Mouse (Mus musculus): ENCODE data around the gene Stambp. TPM values are rescaled to one million over a fixed set of nuclear protein-coding genes. Genes with fewer than 3 reads are reported as not detected.

The Stambp gene
- polyA plus RNA-seq, 1 experiment: 14.6 TPM

- Histone ChIP-seq H3K4me3 (replicated peaks; ENCODE audit: control insufficient read depth, low read depth, low read length) (no peak overlapping the region), H3K27ac (ENCODE audit: control insufficient read depth, insufficient read depth, low read depth, low read length, poor library complexity) (no peak overlapping the region), H3K4me1 (ENCODE audit: control insufficient read depth, insufficient read depth, low read length) (no peaks in the 10 kb centered on the region)
- no peak for TF ChIP-seq POLR2A (IDR thresholded peaks at IDR 0.05; ENCODE audit: borderline replicate concordance, control insufficient read depth, low read depth, low read length)
- TF ChIP-seq CTCF (IDR thresholded peaks at IDR 0.05; ENCODE audit: control insufficient read depth, insufficient read depth, low read length): no peak
- 65% methylated on average over 6 of the region's 6 CpGs for WGBS
Observed at GRCm38 (mm10) chr6:83521784-83522183, 50.7 kb downstream of the Stambp start.

GRCm38 (mm10) chr6:83518637-83519036 is 53.9 kb downstream of the Stambp start:
- Histone ChIP-seq H3K27ac (ENCODE audit: control insufficient read depth, insufficient read depth, low read depth, low read length, poor library complexity) (no peak overlapping the region), H3K4me3 (replicated peaks; ENCODE audit: control insufficient read depth, low read depth, low read length) (no peak overlapping the region), H3K4me1 (ENCODE audit: control insufficient read depth, insufficient read depth, low read length) (no peaks in the 10 kb centered on the region)
- TF ChIP-seq POLR2A (IDR thresholded peaks at IDR 0.05; ENCODE audit: borderline replicate concordance, control insufficient read depth, low read depth, low read length) (no peak), CTCF (IDR thresholded peaks at IDR 0.05; ENCODE audit: control insufficient read depth, insufficient read depth, low read length) (no peak)
- WGBS: 39% methylated on average over 3 of the region's 3 CpGs

GRCm38 (mm10) chr6:83515172-83515571 is 57.4 kb downstream of the Stambp start:
- no peak for TF ChIP-seq CTCF (IDR thresholded peaks at IDR 0.05; ENCODE audit: control insufficient read depth, insufficient read depth, low read length)
- no peak for TF ChIP-seq POLR2A (IDR thresholded peaks at IDR 0.05; ENCODE audit: borderline replicate concordance, control insufficient read depth, low read depth, low read length)
- H3K27ac ChIP-seq (ENCODE audit: control insufficient read depth, insufficient read depth, low read depth, low read length, poor library complexity): no peak overlapping the region
- WGBS: 80% methylated on average over 3 of the region's 3 CpGs
- H3K4me3 ChIP-seq (replicated peaks; ENCODE audit: control insufficient read depth, low read depth, low read length): no peak overlapping the region
- H3K4me1 ChIP-seq (ENCODE audit: control insufficient read depth, insufficient read depth, low read length): no peaks in the 10 kb centered on the region

- H3K27ac ChIP-seq (ENCODE audit: control insufficient read depth, insufficient read depth, low read depth, low read length, poor library complexity): no peak overlapping the region
- WGBS: 5% methylated on average over 1 of the region's 1 CpGs
- H3K4me3 ChIP-seq (replicated peaks; ENCODE audit: control insufficient read depth, low read depth, low read length): no peak overlapping the region
- TF ChIP-seq POLR2A (IDR thresholded peaks at IDR 0.05; ENCODE audit: borderline replicate concordance, control insufficient read depth, low read depth, low read length) (no peak), CTCF (IDR thresholded peaks at IDR 0.05; ENCODE audit: control insufficient read depth, insufficient read depth, low read length) (peak; percentile 74)
- H3K4me1 ChIP-seq (ENCODE audit: control insufficient read depth, insufficient read depth, low read length): no peaks in the 10 kb centered on the region
Observed at GRCm38 (mm10) chr6:83512495-83512894, 60.0 kb downstream of the Stambp start.

GRCm38 (mm10) chr6:83510210-83510609 is 62.3 kb downstream of the Stambp start:
- H3K27ac ChIP-seq (ENCODE audit: control insufficient read depth, insufficient read depth, low read depth, low read length, poor library complexity): no peak overlapping the region
- WGBS: 61% methylated on average over 2 of the region's 2 CpGs
- peaks cover under 1% of the 10 kb centered on the region for H3K4me1 ChIP-seq (ENCODE audit: control insufficient read depth, insufficient read depth, low read length)
- TF ChIP-seq POLR2A (IDR thresholded peaks at IDR 0.05; ENCODE audit: borderline replicate concordance, control insufficient read depth, low read depth, low read length) (no peak), CTCF (IDR thresholded peaks at IDR 0.05; ENCODE audit: control insufficient read depth, insufficient read depth, low read length) (peak; percentile 30; the same call in 1 of the 2 replicates)
- no peak overlapping the region for H3K4me3 ChIP-seq (replicated peaks; ENCODE audit: control insufficient read depth, low read depth, low read length)

- Histone ChIP-seq H3K4me1 (ENCODE audit: control insufficient read depth, insufficient read depth, low read length) (peaks cover 2% of the 10 kb centered on the region), H3K27ac (ENCODE audit: control insufficient read depth, insufficient read depth, low read depth, low read length, poor library complexity) (no peak overlapping the region), H3K4me3 (replicated peaks; ENCODE audit: control insufficient read depth, low read depth, low read length) (no peak overlapping the region)
- 80% methylated on average over 8 of the region's 8 CpGs for WGBS
- TF ChIP-seq POLR2A (IDR thresholded peaks at IDR 0.05; ENCODE audit: borderline replicate concordance, control insufficient read depth, low read depth, low read length): no peak
Observed at GRCm38 (mm10) chr6:83509442-83509841, 63.1 kb downstream of the Stambp start.

- WGBS: 16% methylated on average over 6 of the region's 6 CpGs
- peak overlapping the region; percentile 43 for H3K4me3 ChIP-seq (replicated peaks; ENCODE audit: control insufficient read depth, low read depth, low read length)
Observed at GRCm38 (mm10) chr6:83507168-83507546, 65.4 kb downstream of the Stambp start.

GRCm38 (mm10) chr6:83506258-83507167 is 66.0 kb downstream of the Stambp start, which contains the start of gene Dguok:
Gene Dguok, minus strand, starts transcription at chr6:83506969.
- TF ChIP-seq POLR2A (IDR thresholded peaks at IDR 0.05; ENCODE audit: borderline replicate concordance, control insufficient read depth, low read depth, low read length) (peak; percentile 92), CTCF (IDR thresholded peaks at IDR 0.05; ENCODE audit: control insufficient read depth, insufficient read depth, low read length) (peak; percentile 18; the same call in 1 of the 2 replicates)
- peak within 1 kb of the TSS; percentile 84 for H3K4me3 ChIP-seq (replicated peaks; ENCODE audit: control insufficient read depth, low read depth, low read length)
- H3K4me1 ChIP-seq (ENCODE audit: control insufficient read depth, insufficient read depth, low read length): peaks cover 6% of the 10 kb centered on the region
- WGBS: under 1% methylated on average over 54 of the region's 54 CpGs
- peak within 1 kb of the TSS; percentile 95 for H3K27ac ChIP-seq (ENCODE audit: control insufficient read depth, insufficient read depth, low read depth, low read length, poor library complexity)

More at GRCm38 (mm10) chr6:83507168-83507546, 65.4 kb downstream of the Stambp start:
- peak overlapping the region; percentile 95; the same call in 1 of the 2 replicates for H3K27ac ChIP-seq (ENCODE audit: control insufficient read depth, insufficient read depth, low read depth, low read length, poor library complexity)
- peaks cover 6% of the 10 kb centered on the region for H3K4me1 ChIP-seq (ENCODE audit: control insufficient read depth, insufficient read depth, low read length)
- no peak for TF ChIP-seq CTCF (IDR thresholded peaks at IDR 0.05; ENCODE audit: control insufficient read depth, insufficient read depth, low read length)
- no peak for TF ChIP-seq POLR2A (IDR thresholded peaks at IDR 0.05; ENCODE audit: borderline replicate concordance, control insufficient read depth, low read depth, low read length)

All from bone marrow, adult 2 months (tissue).